Mouse (Mus musculus): ENCODE measurements around the gene Ddr2.

The Ddr2 gene

GRCm38 (mm10) chr1:169948866-169949265 is 161.7 kb downstream of the Ddr2 start:
- DNase-seq (ENCODE audit: low spot score in 2 of 2) = no peak

GRCm38 (mm10) chr1:169948280-169948679 is 162.3 kb downstream of the Ddr2 start:
- DNase-seq (ENCODE audit: low spot score in 2 of 2) = no peak

DNA sequence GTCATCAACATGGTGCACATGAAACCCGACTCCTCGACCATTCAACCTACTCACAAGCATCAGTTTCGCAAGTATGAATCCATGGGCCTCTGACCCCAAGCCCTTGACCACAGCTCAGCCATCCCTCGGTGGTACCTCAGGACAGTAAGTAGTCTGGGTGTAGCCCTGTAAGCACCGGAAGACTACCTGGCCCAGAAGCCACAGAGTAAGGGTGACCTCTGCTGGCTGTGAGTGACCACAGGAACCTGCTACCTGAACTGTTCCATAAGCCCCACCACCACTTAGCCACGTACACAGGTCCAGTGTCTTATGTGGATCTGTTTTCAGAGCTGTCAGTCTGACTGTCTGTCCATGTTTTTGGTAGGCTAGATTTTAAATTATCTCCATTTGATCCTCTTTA is 162.9 kb downstream of the Ddr2 start:
- no peak for DNase-seq (ENCODE audit: low spot score in 2 of 2)

DNA sequence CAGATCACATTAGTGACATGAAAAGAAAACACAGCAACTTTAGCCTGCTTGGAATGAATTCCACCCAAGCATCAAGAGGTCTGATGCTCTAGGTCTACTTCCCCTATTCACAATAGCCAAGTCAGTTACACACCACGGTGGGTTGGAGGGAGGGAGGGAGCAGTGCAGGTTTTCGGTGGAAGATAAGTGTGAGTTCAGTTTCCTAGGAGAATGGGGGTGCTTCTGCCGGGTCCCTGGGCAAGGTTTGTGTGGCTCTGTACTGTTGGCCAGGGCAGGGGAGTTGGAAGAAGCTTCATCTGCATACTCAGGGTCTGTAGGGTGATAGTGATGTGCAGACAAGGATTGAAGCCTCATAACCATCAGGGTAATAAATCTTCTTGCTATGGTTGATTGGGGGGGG is 164.6 kb downstream of the Ddr2 start:
- no peak for DNase-seq (ENCODE audit: low spot score in 2 of 2)

- DNase-seq (ENCODE audit: low spot score in 2 of 2) = peak; percentile 69 to 74
Measured at GRCm38 (mm10) chr1:169939345-169939744, 171.2 kb downstream of the Ddr2 start.

- peak; percentile 72 to 74 for DNase-seq (ENCODE audit: low spot score in 2 of 2)
Measured at GRCm38 (mm10) chr1:169934005-169934725, 176.4 kb downstream of the Ddr2 start.

GRCm38 (mm10) chr1:169932122-169932746 is 178.3 kb downstream of the Ddr2 start:
- no peak for DNase-seq (ENCODE audit: low spot score in 2 of 2)

DNA sequence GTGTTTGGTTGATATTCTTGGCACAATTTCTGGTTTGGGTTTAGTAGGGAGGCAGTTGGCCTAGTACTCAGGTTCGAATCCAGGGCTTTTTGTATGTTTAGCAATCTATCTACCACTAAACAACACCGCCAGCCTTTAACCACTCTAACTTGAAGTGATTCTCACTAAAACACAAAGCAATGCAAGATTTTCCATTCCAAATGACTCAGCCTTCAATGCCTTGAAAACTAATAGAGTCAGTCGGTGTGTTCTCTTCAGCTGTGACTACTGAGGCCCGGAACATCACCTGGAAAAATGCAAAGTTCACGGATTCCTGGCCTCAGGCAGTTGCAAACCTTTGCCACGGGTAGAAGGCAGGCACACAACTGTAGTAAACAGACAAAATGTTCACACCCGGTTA is 178.9 kb downstream of the Ddr2 start:
- no peak for DNase-seq (ENCODE audit: low spot score in 2 of 2)

GRCm38 (mm10) chr1:169928454-169928971 is 182.0 kb downstream of the Ddr2 start, which contains the start of gene Ccdc190:
Gene Ccdc190, plus strand, starts transcription at chr1:169928648.
- no peak for DNase-seq (ENCODE audit: low spot score in 2 of 2)

DNA sequence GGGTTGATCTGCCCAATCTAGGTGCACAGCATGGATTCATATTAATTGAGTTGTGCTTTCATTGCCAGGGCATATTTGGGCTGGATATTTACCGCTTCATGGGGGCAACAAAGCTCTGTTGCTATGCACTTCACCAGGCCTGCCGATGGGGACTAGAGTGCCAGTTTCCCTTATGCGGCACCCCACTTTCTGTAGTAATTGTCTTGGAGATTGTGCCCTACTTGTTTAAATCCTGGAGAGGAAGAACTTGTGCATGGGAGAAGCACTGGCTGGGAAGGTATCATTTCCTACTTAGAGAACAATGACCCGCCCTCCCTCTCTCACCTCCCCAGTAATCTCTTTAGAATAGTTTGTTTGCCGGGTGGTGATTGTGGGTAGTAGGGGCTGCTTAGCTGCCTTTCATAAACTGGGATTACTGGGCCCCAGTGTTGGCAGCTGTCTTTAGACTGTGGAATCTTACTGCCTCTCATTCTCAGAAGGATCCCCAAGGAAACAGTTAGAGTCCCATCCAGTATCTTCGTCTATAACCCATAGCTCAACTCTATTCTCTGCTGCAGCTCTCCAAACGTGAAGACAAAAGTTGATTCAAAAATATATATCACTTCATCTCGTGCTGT is 182.7 kb downstream of the Ddr2 start:
- DNase-seq (ENCODE audit: low spot score in 2 of 2) = no peak

DNA sequence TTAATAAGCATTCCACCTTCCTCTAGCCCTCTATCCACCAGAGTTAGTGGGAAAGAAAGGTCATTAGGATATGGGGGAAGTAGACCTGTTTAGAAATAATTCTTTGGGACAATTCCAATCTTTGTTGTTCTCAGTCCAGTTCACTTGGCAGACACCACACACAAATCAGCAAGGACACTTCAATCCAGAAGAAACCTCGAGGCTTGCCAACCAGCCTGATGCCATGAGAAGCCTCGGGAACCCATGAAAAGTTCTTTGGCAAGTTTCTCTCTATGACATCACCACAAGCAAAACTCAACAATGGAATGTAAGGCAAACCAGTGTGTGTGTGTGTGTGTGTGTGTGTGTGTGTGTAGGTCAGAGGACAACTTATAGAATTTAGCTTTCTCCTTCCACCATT is 186.0 kb downstream of the Ddr2 start:
- no peak for DNase-seq (ENCODE audit: low spot score in 2 of 2)
